Mouse (Mus musculus) liver, embryonic 13.5 days (tissue): ENCODE measurements around the gene Mllt6. TPM values are rescaled to one million over a fixed set of nuclear protein-coding genes. Genes with fewer than 3 reads are reported as not detected.

Experiments
- ATAC-seq: fragments of 200-750 bp; cut with Nextera tagmentation; 2 replicates; pipeline ENCODE4 v1.8.0; 2017; ENCODE audit warnings: low read depth, mild to moderate bottlenecking, moderate number of reproducible peaks, moderate library complexity
- DNase-seq: peaks from one replicate; pipeline ENCODE4 v3.0.0; 2022
- H3K27ac ChIP-seq: fragments of 300-500 bp; sonication (generic); 2 replicates; pipeline ENCODE4 v1.5.1; 2015; ENCODE audit warnings: moderate library complexity, mild to moderate bottlenecking, inconsistent platforms
- H3K27me3 ChIP-seq: fragments of 300-500 bp; sonication (generic); 2 replicates; pipeline ENCODE4 v1.6.1; 2015; ENCODE audit warnings: mild to moderate bottlenecking, inconsistent platforms
- H3K36me3 ChIP-seq: fragments of 300-500 bp; sonication (generic); 2 replicates; pipeline ENCODE4 v1.6.1; 2015; ENCODE audit warnings: mild to moderate bottlenecking, inconsistent platforms
- H3K4me1 ChIP-seq: fragments of 300-500 bp; sonication (generic); replicated peaks from 2 replicates; pipeline ENCODE4 v1.6.1; 2015; ENCODE audit warnings: inconsistent platforms
- H3K4me2 ChIP-seq: fragments of 300-500 bp; sonication (generic); 2 replicates; pipeline ENCODE4 v1.6.1; 2015; ENCODE audit warnings: inconsistent platforms, mild to moderate bottlenecking, moderate library complexity
- H3K4me3 ChIP-seq: fragments of 300-500 bp; sonication (generic); replicated peaks from 2 replicates; pipeline ENCODE4 v1.5.1; 2015; ENCODE audit warnings: mild to moderate bottlenecking, inconsistent platforms
- H3K9ac ChIP-seq: fragments of 300-500 bp; sonication (generic); 2 replicates; pipeline ENCODE4 v1.6.1; 2015; ENCODE audit warnings: mild to moderate bottlenecking, inconsistent platforms
- H3K9me3 ChIP-seq: fragments of 300-500 bp; sonication (generic); replicated peaks from 2 replicates; pipeline ENCODE4 v1.6.1; 2016; ENCODE audit warnings: inconsistent platforms
- WGBS: fragments of 180-500 bp; shearing (Covaris S2); methylation state at CpG from one replicate; pipeline ENCODE4 v1.1.7; 2015; ENCODE audit not compliant: insufficient replicate concordance; 5-methylcytosine and 5-hydroxymethylcytosine counted together
- polyA plus RNA-seq: library from polyadenylated mRNA; unstranded; fragments of >200 nt; fragmentation: Nextera tagmentation; extraction: Ambion mirVana; gene quantifications from 2 replicates; pipeline ENCODE4 v1.2.1, GENCODE M21; 2015

Gene Mllt6
- polyA plus RNA-seq, 1 experiment from 2014 or later = 0.17 TPM

GRCm38 (mm10) chr11:97669268-97669667, 6.1 kb downstream of the Mllt6 start:
- H3K4me3 ChIP-seq = no peak overlapping the region
- no peak overlapping the region for H3K4me2 ChIP-seq
- peaks cover 34% of the 10 kb centered on the region for H3K27me3 ChIP-seq
- 69% methylated on average over 15 of the region's 15 CpGs for WGBS
- no peaks in the 10 kb centered on the region for H3K9me3 ChIP-seq
- H3K36me3 ChIP-seq = peaks cover 4% of the 10 kb centered on the region; the same call in 1 of the 2 replicates
- H3K27ac ChIP-seq = no peak overlapping the region
- peaks cover 19% of the 10 kb centered on the region for H3K4me1 ChIP-seq
- no peak overlapping the region for H3K9ac ChIP-seq
- no peak for DNase-seq
- no peak for ATAC-seq

- Histone ChIP-seq H3K36me3 (peaks cover 4% of the 10 kb centered on the region; the same call in 1 of the 2 replicates), H3K27me3 (peaks cover 28% of the 10 kb centered on the region), H3K4me1 (peaks cover 16% of the 10 kb centered on the region), H3K4me2 (no peak overlapping the region), H3K9me3 (no peaks in the 10 kb centered on the region), H3K27ac (no peak overlapping the region), H3K4me3 (no peak overlapping the region), H3K9ac (no peak overlapping the region)
- WGBS = 18% methylated on average over 6 of the region's 6 CpGs
- ATAC-seq (no peak), DNase-seq (no peak)
Measured at GRCm38 (mm10) chr11:97669829-97670228, 6.6 kb downstream of the Mllt6 start.

GRCm38 (mm10) chr11:97670234-97671176, 7.3 kb downstream of the Mllt6 start:
- Histone ChIP-seq H3K36me3 (peaks cover 2% of the 10 kb centered on the region; the same call in 1 of the 2 replicates), H3K4me3 (no peak overlapping the region), H3K9me3 (no peaks in the 10 kb centered on the region), H3K9ac (no peak overlapping the region), H3K4me1 (peaks cover 15% of the 10 kb centered on the region), H3K4me2 (no peak overlapping the region), H3K27ac (no peak overlapping the region), H3K27me3 (peaks cover 22% of the 10 kb centered on the region)
- DNase-seq = no peak
- WGBS = 44% methylated on average over 13 of the region's 13 CpGs
- no peak for ATAC-seq

- Histone ChIP-seq H3K9me3 (no peaks in the 10 kb centered on the region), H3K27ac (no peak overlapping the region), H3K27me3 (peaks cover 15% of the 10 kb centered on the region), H3K4me3 (no peak overlapping the region), H3K4me2 (no peak overlapping the region), H3K9ac (no peak overlapping the region), H3K4me1 (peaks cover 15% of the 10 kb centered on the region), H3K36me3 (0 out of 2 replicates have a peak, but pooled peaks cover 3% of the 10 kb centered on the region)
- 35% methylated on average over 2 of the region's 2 CpGs for WGBS
- no peak for ATAC-seq
- no peak for DNase-seq
Measured at GRCm38 (mm10) chr11:97671177-97671527, 7.9 kb downstream of the Mllt6 start.

- ATAC-seq (no peak), DNase-seq (no peak)
- WGBS = 78% methylated on average over 11 of the region's 11 CpGs
- Histone ChIP-seq H3K4me2 (no peak overlapping the region), H3K27ac (no peak overlapping the region), H3K9me3 (no peaks in the 10 kb centered on the region), H3K36me3 (peaks cover 3% of the 10 kb centered on the region; the same call in 1 of the 2 replicates), H3K4me3 (no peak overlapping the region), H3K27me3 (peaks cover 6% of the 10 kb centered on the region), H3K9ac (no peak overlapping the region), H3K4me1 (peaks cover 15% of the 10 kb centered on the region)
Measured at GRCm38 (mm10) chr11:97673148-97673547, 9.9 kb downstream of the Mllt6 start.

- ATAC-seq = no peak
Measured at GRCm38 (mm10) chr11:97676050-97676754, 13.0 kb downstream of the Mllt6 start.

GRCm38 (mm10) chr11:97677381-97677780, 14.2 kb downstream of the Mllt6 start:
- Histone ChIP-seq H3K9me3 (no peaks in the 10 kb centered on the region), H3K4me1 (no peaks in the 10 kb centered on the region), H3K27me3 (no peaks in the 10 kb centered on the region), H3K4me3 (no peak overlapping the region), H3K9ac (no peak overlapping the region), H3K4me2 (no peak overlapping the region), H3K36me3 (peaks cover 20% of the 10 kb centered on the region; the same call in 1 of the 2 replicates), H3K27ac (no peak overlapping the region)
- DNase-seq = no peak
- ATAC-seq = no peak
- 76% methylated on average over 15 of the region's 15 CpGs for WGBS

More at GRCm38 (mm10) chr11:97676050-97676754, 13.0 kb downstream of the Mllt6 start:
- no peaks in the 10 kb centered on the region for H3K4me1 ChIP-seq
- no peak overlapping the region for H3K4me2 ChIP-seq
- H3K4me3 ChIP-seq = no peak overlapping the region
- H3K9ac ChIP-seq = no peak overlapping the region
- H3K27me3 ChIP-seq = no peaks in the 10 kb centered on the region
- peaks cover 14% of the 10 kb centered on the region; the same call in 1 of the 2 replicates for H3K36me3 ChIP-seq
- H3K27ac ChIP-seq = no peak overlapping the region
- no peak for DNase-seq
- WGBS = 77% methylated on average over 15 of the region's 15 CpGs
- H3K9me3 ChIP-seq = no peaks in the 10 kb centered on the region

- Histone ChIP-seq H3K27me3 (no peaks in the 10 kb centered on the region), H3K4me2 (no peak overlapping the region), H3K9ac (no peak overlapping the region), H3K4me1 (no peaks in the 10 kb centered on the region), H3K36me3 (peaks cover 20% of the 10 kb centered on the region; the same call in 1 of the 2 replicates), H3K9me3 (no peaks in the 10 kb centered on the region), H3K4me3 (no peak overlapping the region), H3K27ac (no peak overlapping the region)
- ATAC-seq (no peak), DNase-seq (no peak)
- 76% methylated on average over 8 of the region's 8 CpGs for WGBS
Measured at GRCm38 (mm10) chr11:97677842-97678241, 14.6 kb downstream of the Mllt6 start.

GRCm38 (mm10) chr11:97678301-97678700, 15.1 kb downstream of the Mllt6 start:
- no peak overlapping the region for H3K4me3 ChIP-seq
- 73% methylated on average over 15 of the region's 15 CpGs for WGBS
- H3K36me3 ChIP-seq = peaks cover 20% of the 10 kb centered on the region; the same call in 1 of the 2 replicates
- H3K9me3 ChIP-seq = no peaks in the 10 kb centered on the region
- no peaks in the 10 kb centered on the region for H3K27me3 ChIP-seq
- DNase-seq (no peak), ATAC-seq (no peak)
- no peaks in the 10 kb centered on the region for H3K4me1 ChIP-seq
- no peak overlapping the region for H3K4me2 ChIP-seq
- no peak overlapping the region for H3K9ac ChIP-seq
- H3K27ac ChIP-seq = no peak overlapping the region

GRCm38 (mm10) chr11:97680430-97680829, 17.2 kb downstream of the Mllt6 start:
- no peak overlapping the region for H3K4me2 ChIP-seq
- no peak overlapping the region for H3K9ac ChIP-seq
- WGBS = 84% methylated on average over 12 of the region's 12 CpGs
- peaks cover 11% of the 10 kb centered on the region for H3K4me1 ChIP-seq
- H3K36me3 ChIP-seq = peaks cover 20% of the 10 kb centered on the region; the same call in 1 of the 2 replicates
- no peak for DNase-seq
- H3K27ac ChIP-seq = no peak overlapping the region
- peaks cover 13% of the 10 kb centered on the region for H3K27me3 ChIP-seq
- H3K4me3 ChIP-seq = no peak overlapping the region
- no peaks in the 10 kb centered on the region for H3K9me3 ChIP-seq
- ATAC-seq = no peak

GRCm38 (mm10) chr11:97682504-97683055, 19.4 kb downstream of the Mllt6 start:
- Histone ChIP-seq H3K9me3 (no peaks in the 10 kb centered on the region), H3K27me3 (peaks cover 28% of the 10 kb centered on the region), H3K36me3 (0 out of 2 replicates have a peak, but pooled peaks cover 18% of the 10 kb centered on the region), H3K4me2 (no peak overlapping the region), H3K4me3 (no peak overlapping the region), H3K9ac (no peak overlapping the region), H3K4me1 (peaks cover 25% of the 10 kb centered on the region), H3K27ac (no peak overlapping the region)
- 64% methylated on average over 6 of the region's 6 CpGs for WGBS
- DNase-seq = no peak
- ATAC-seq = no peak
